Mouse (Mus musculus) heart, postnatal 0 days (tissue): ENCODE data around the gene Hmgb2. TPM values are rescaled to one million over a fixed set of nuclear protein-coding genes. Genes with fewer than 3 reads are reported as not detected.
"Not testable (repeated sequence)": the region's sequence is repeated elsewhere in the genome, so short reads cannot be mapped to it uniquely, and the experiment has no call there.

Source experiments
- ATAC-seq: fragments of 200-750 bp; cut with Nextera tagmentation; 2 replicates; pipeline ENCODE4 v1.8.0; 2017; ENCODE audit warnings: low read depth, moderate number of reproducible peaks, moderate library complexity; ENCODE audit not compliant: insufficient read depth
- DNase-seq: peaks from one replicate; pipeline ENCODE4 v3.0.0-alpha.2; 2016; ENCODE audit warnings: low spot score
- H3K27ac ChIP-seq: fragments of 300-500 bp; sonication (generic); 2 replicates; pipeline ENCODE4 v1.5.1; 2014; ENCODE audit warnings: low read depth, mild to moderate bottlenecking
- H3K27me3 ChIP-seq: fragments of 300-500 bp; sonication (generic); 2 replicates; pipeline ENCODE4 v1.6.1; 2014; ENCODE audit warnings: low read length, mixed read lengths; ENCODE audit not compliant: control insufficient read depth, insufficient read depth
- H3K36me3 ChIP-seq: fragments of 300-500 bp; sonication (generic); replicated peaks from 2 replicates; pipeline ENCODE4 v1.6.1; 2014; ENCODE audit warnings: low read length, mixed read lengths; ENCODE audit not compliant: control insufficient read depth, insufficient read depth
- H3K4me1 ChIP-seq: fragments of 300-500 bp; sonication (generic); 2 replicates; pipeline ENCODE4 v1.6.1; 2014; ENCODE audit warnings: antibody characterized with exemption; ENCODE audit not compliant: control insufficient read depth, insufficient read depth
- H3K4me2 ChIP-seq: fragments of 300-500 bp; sonication (generic); 2 replicates; pipeline ENCODE4 v1.6.1; 2014; ENCODE audit warnings: low read depth, mild to moderate bottlenecking, low read length, moderate library complexity
- H3K4me3 ChIP-seq: fragments of 300-500 bp; sonication (generic); 2 replicates; pipeline ENCODE4 v1.5.1; 2014; ENCODE audit warnings: low read depth, low read length
- H3K9ac ChIP-seq: fragments of 300-500 bp; sonication (generic); replicated peaks from 2 replicates; pipeline ENCODE4 v1.6.1; 2014; ENCODE audit warnings: low read depth, low read length, mixed read lengths
- H3K9me3 ChIP-seq: fragments of 300-500 bp; sonication (generic); replicated peaks from 2 replicates; pipeline ENCODE4 v1.6.1; 2016; ENCODE audit warnings: low read length; ENCODE audit not compliant: control insufficient read depth
- CTCF ChIP-seq: IDR thresholded peaks from 2 replicates; pipeline ENCODE4 v1.5.1; 2016; ENCODE audit warnings: antibody characterized with exemption, control low read depth, low read depth
- EP300 ChIP-seq: IDR thresholded peaks from 2 replicates; pipeline ENCODE4 v1.6.1; 2016; ENCODE audit warnings: antibody characterized with exemption, low read depth
- WGBS: fragments of 180-500 bp; shearing (Covaris S2); extraction: QIAGEN DNeasy Blood & Tissue Kit; methylation state at CpG from one replicate; pipeline ENCODE4 v1.1.7; 2014; 5-methylcytosine and 5-hydroxymethylcytosine counted together
- polyA plus RNA-seq: library from polyadenylated mRNA; unstranded; fragments of >200 nt; fragmentation: Nextera tagmentation; extraction: Ambion mirVana; gene quantifications from 2 replicates; pipeline ENCODE4 v1.2.1, GENCODE M21; 2015
- total RNA-seq: library from RNA; depleted of rRNA; stranded (reverse); fragments of >200 nt; gene quantifications from 2 replicates; pipeline ENCODE4 v1.2.3, GENCODE M21; 2014; ENCODE audit warnings: low replicate concordance

Hmgb2 gene
- total and polyA plus RNA-seq, 2 experiments from 2014 or later: 25.6 to 145 TPM

GRCm38 (mm10) chr8:57510791-57511315, 854 bp upstream of the Hmgb2 start:
- Histone ChIP-seq H3K4me1 (0 out of 2 replicates have a peak, but pooled peaks cover 5% of the 10 kb centered on the region), H3K27ac (peak overlapping the region; percentile 75), H3K27me3 (no peaks in the 10 kb centered on the region), H3K4me3 (peak overlapping the region; percentile 89), H3K4me2 (peak overlapping the region; percentile 89), H3K9ac (peak overlapping the region; percentile 79), H3K36me3 (peaks cover 11% of the 10 kb centered on the region), H3K9me3 (no peaks in the 10 kb centered on the region)
- no peak for TF ChIP-seq CTCF
- TF ChIP-seq EP300: no peak
- 2% methylated on average over 31 of the region's 31 CpGs for WGBS
- DNase-seq (no peak), ATAC-seq (no peak)

GRCm38 (mm10) chr8:57512141-57513056, 692 bp downstream of the Hmgb2 start:
- TF ChIP-seq CTCF (no peak), EP300 (no peak)
- WGBS: 0% methylated on average over 51 of the region's 96 CpGs
- peak; percentile 39 for ATAC-seq

DNA sequence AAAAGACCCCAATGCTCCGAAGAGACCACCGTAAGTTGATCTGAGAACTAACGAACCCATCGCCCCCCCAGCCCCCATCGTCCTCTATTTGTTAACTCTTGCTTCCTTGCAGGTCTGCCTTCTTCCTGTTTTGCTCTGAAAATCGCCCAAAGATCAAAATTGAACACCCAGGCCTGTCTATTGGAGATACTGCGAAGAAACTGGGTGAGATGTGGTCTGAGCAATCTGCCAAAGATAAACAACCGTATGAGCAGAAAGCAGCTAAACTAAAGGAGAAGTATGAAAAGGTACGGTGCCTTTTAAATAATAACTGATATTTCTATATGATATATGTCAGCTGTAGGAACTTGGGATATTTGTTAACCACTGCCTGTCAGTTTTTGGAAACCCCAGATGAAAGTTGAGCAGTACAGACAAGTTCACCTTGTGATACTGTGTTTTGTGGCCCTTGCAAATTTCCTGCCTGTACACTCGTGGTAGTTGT, 1.5 kb downstream of the Hmgb2 start:
- H3K9me3 ChIP-seq, H3K27ac ChIP-seq, DNase-seq, H3K27me3 ChIP-seq, H3K4me1 ChIP-seq, ATAC-seq: not testable (repeated sequence)
- WGBS: 9% methylated on average over 9 of the region's 10 CpGs
- Histone ChIP-seq H3K36me3 (peaks cover 33% of the 10 kb centered on the region), H3K4me2 (peak overlapping the region; percentile 66), H3K4me3 (peak overlapping the region; percentile 89), H3K9ac (peak overlapping the region; percentile 99)

More at GRCm38 (mm10) chr8:57512141-57513056, 692 bp downstream of the Hmgb2 start:
- peak overlapping the region; percentile 100 for H3K27ac ChIP-seq
- no peak for DNase-seq
- H3K36me3 ChIP-seq: peaks cover 24% of the 10 kb centered on the region
- no peaks in the 10 kb centered on the region for H3K27me3 ChIP-seq
- peak overlapping the region; percentile 66 for H3K4me2 ChIP-seq
- no peaks in the 10 kb centered on the region for H3K9me3 ChIP-seq
- H3K4me3 ChIP-seq: peak overlapping the region; percentile 89
- 0 out of 2 replicates have a peak, but pooled peaks cover 5% of the 10 kb centered on the region for H3K4me1 ChIP-seq
- peak overlapping the region; percentile 99 for H3K9ac ChIP-seq

- not testable (repeated sequence) for H3K27me3 ChIP-seq, H3K27ac ChIP-seq, H3K4me3 ChIP-seq, H3K9me3 ChIP-seq, H3K4me2 ChIP-seq, ATAC-seq, H3K4me1 ChIP-seq, DNase-seq, H3K9ac ChIP-seq
- peaks cover 39% of the 10 kb centered on the region for H3K36me3 ChIP-seq
- 85% methylated on average over 5 of the region's 5 CpGs for WGBS
Measured at GRCm38 (mm10) chr8:57516685-57517084, 5.0 kb downstream of the Hmgb2 start.

DNA sequence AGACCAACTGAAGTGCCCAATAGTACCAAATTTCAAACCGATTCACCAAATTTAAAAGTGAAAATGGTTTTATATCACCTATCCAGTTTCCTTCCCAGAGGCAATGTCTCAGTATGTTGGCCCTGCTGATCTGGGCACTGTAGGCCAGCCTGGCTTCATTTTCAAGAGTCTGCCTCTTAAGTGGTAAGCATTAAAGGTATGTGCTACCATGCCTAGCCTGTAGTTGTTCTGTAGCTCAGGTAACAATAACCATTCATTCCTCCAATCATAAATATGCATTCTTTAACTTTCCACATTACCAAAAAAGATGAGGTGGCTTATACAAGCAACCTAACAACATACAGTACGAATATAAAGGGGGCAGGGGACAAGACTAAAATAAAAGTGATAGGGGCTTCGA, 6.0 kb downstream of the Hmgb2 start:
- Histone ChIP-seq H3K9me3 (no peaks in the 10 kb centered on the region), H3K4me1 (0 out of 2 replicates have a peak, but pooled peaks cover 5% of the 10 kb centered on the region), H3K4me3 (no peak overlapping the region), H3K27ac (no peak overlapping the region), H3K4me2 (no peak overlapping the region), H3K9ac (no peak overlapping the region), H3K27me3 (no peaks in the 10 kb centered on the region), H3K36me3 (peaks cover 39% of the 10 kb centered on the region)
- DNase-seq: no peak
- TF ChIP-seq EP300 (no peak), CTCF (no peak)
- WGBS: 85% methylated on average over 3 of the region's 3 CpGs
- no peak for ATAC-seq
